Mouse (Mus musculus): ENCODE results near the gene Ctsh. TPM values are rescaled to one million over a fixed set of nuclear protein-coding genes. Genes with fewer than 3 reads are reported as not detected.

Ctsh gene
- polyA plus RNA-seq, 1 experiment = 300 TPM

DNA sequence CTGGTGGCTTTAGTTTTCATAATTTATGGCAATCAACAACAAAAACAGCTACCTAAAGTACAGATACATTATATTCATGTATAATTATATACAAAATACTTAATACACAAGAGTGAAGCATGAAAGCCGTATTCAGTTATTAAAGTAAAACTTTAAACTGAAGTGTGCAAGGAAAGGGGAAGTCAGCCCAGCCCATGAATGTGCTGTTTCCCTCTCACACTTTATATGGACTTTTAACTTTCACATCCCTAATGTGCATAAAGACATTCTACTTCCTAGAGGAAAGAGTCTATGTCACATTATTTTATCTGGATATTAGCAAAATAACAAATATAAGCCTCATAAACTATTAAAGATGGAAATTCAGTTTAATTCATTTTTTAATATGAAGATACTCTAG, 51.5 kb downstream of the Ctsh start:
- Histone ChIP-seq H3K4me1 (ENCODE audit: control insufficient read depth, insufficient read depth, low read length) (peaks cover 38% of the 10 kb centered on the region), H3K4me3 (ENCODE audit: insufficient read depth, low read length) (no peak overlapping the region), H3K27ac (ENCODE audit: insufficient read depth, low read depth, low read length) (no peak overlapping the region)
- no peak for TF ChIP-seq CTCF (IDR thresholded peaks at IDR 0.05; ENCODE audit: low read depth, low read length)
- TF ChIP-seq POLR2A (IDR thresholded peaks at IDR 0.05; ENCODE audit: borderline replicate concordance, low read depth, low read length) = no peak

DNA sequence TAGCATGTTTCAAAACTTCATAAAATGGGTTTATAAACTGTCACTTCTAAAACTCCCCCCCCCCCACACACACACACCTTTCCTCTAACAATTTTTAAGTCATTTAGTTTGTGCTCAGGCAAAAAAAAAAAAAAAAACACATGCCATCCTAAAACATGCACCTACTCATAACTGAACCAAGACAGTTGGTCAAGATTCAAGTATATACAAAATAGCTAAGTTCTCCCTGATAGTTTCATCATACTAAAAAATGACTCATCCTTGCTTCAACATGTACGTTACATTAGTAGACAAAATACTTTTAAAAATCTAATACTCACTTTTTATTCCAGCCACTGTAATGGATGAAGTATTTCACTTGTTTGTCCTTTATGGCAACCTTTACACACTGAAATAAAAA, 53.0 kb downstream of the Ctsh start:
- no peak for TF ChIP-seq CTCF (IDR thresholded peaks at IDR 0.05; ENCODE audit: low read depth, low read length)
- no peak for TF ChIP-seq POLR2A (IDR thresholded peaks at IDR 0.05; ENCODE audit: borderline replicate concordance, low read depth, low read length)
- Histone ChIP-seq H3K4me3 (ENCODE audit: insufficient read depth, low read length) (no peak overlapping the region), H3K4me1 (ENCODE audit: control insufficient read depth, insufficient read depth, low read length) (peaks cover 48% of the 10 kb centered on the region), H3K27ac (ENCODE audit: insufficient read depth, low read depth, low read length) (no peak overlapping the region)

DNA sequence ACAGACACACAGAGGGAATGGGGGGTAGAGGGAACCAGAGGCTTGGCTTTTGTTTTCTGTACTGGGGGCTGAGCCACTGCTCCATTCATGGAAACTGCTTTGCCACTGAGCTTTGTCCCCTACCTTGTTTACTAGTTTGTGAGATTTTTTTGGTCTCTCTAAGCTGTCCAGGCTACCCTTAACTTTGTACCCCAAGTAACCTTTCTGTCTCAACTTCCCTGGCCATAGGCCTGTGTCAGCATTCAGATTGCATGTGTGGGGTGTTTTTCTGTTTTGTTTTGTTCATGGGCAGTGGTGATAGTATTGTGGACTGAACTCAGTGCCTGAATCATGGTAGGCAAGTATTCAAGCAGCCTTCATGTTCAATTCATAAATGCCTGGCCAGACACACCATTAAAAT, 54.3 kb downstream of the Ctsh start:
- 0 out of 2 replicates have a peak overlapping the region, but pooled peaks have one; percentile 9 for H3K27ac ChIP-seq (ENCODE audit: insufficient read depth, low read depth, low read length)
- H3K4me1 ChIP-seq (ENCODE audit: control insufficient read depth, insufficient read depth, low read length) = peaks cover 48% of the 10 kb centered on the region
- no peak for TF ChIP-seq POLR2A (IDR thresholded peaks at IDR 0.05; ENCODE audit: borderline replicate concordance, low read depth, low read length)
- no peak for TF ChIP-seq CTCF (IDR thresholded peaks at IDR 0.05; ENCODE audit: low read depth, low read length)
- H3K4me3 ChIP-seq (ENCODE audit: insufficient read depth, low read length) = no peak overlapping the region

DNA sequence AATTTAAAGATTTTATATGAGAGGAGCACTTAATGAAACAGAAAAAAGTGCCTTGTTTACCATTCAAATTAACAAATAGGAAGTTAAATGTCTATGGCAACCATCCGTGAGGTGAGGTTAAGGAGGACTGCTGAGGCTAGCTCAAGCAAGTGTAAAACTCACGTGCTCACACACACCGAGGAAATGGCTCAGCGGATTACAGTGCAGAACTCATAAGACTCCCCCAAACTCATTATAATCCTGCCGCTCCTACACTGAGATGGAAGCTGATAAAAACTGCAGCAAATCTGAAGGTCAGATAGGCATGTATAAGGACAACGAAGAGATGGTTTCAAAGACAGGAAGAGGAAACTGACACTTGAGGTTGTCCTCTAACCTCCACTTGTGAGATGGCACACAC, 55.4 kb downstream of the Ctsh start:
- peaks cover 45% of the 10 kb centered on the region for H3K4me1 ChIP-seq (ENCODE audit: control insufficient read depth, insufficient read depth, low read length)
- H3K27ac ChIP-seq (ENCODE audit: insufficient read depth, low read depth, low read length) = no peak overlapping the region
- no peak for TF ChIP-seq CTCF (IDR thresholded peaks at IDR 0.05; ENCODE audit: low read depth, low read length)
- TF ChIP-seq POLR2A (IDR thresholded peaks at IDR 0.05; ENCODE audit: borderline replicate concordance, low read depth, low read length) = no peak
- H3K4me3 ChIP-seq (ENCODE audit: insufficient read depth, low read length) = no peak overlapping the region

DNA sequence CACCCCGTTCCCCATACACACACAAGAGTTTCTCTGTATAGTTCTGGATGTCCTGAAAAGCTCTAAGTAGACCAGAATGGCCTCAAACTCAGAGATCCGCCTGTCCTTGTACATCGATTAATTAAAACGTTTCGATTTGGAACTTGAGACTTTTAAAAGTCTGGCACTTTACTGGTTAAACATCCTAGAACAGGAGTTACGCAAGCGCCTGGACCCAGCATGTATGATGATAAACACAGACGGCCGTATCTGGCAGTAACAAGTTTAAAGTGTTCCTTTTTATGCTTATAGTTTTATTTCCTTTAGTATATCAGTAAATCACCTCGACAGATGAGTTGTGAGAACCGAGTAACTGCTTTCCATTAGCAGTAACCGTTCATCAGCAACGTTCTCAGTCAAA, 59.2 kb downstream of the Ctsh start:
- Histone ChIP-seq H3K27ac (ENCODE audit: insufficient read depth, low read depth, low read length) (peak overlapping the region; percentile 97), H3K4me3 (ENCODE audit: insufficient read depth, low read length) (peak overlapping the region; percentile 87), H3K4me1 (ENCODE audit: control insufficient read depth, insufficient read depth, low read length) (peaks cover 28% of the 10 kb centered on the region)
- TF ChIP-seq CTCF (IDR thresholded peaks at IDR 0.05; ENCODE audit: low read depth, low read length) = no peak
- no peak for TF ChIP-seq POLR2A (IDR thresholded peaks at IDR 0.05; ENCODE audit: borderline replicate concordance, low read depth, low read length)

DNA sequence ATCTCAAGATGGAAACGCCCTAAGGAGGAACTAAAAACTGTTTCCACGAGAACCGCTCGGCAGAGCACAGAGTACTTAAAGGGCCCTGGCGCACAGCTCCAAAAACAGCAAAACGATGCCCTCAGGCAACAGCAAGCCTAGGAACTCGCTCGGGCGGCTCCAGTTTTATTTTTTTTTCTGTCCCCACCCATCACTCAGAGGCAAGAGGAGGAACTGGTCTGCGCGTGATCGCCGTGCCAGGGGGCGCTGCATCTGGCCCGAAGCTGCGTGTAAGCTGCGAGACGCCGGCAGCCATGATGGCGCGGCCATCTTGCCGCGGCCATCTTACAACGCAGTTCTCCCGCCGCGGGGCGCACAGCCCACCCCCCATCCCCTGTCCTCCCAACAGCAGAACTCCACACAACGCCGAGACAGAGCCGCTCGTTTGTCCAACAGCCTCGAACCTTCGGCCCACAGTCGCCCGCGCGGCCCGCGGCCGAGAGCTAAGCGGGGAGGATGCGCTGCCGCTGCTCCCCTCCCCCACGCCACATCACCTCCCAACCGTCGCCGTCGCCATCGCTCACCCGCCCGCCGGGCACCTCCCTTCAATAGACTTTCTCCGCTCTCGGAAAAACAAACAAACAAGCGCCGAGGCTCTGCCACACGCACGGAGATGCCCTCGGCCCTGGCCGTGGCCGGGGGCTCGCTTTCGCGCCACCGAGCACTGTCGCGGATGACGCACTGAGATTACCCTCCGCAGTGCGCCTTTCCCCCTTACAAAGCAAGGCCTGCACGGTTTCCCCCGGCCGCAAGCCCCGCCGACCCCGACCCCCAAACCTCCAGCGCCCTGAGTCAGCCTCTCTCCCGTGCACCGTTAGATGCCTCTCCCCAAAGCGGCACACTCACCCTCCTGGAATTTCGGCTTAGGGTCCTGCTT, 60.0 kb downstream of the Ctsh start:
- H3K4me3 ChIP-seq (ENCODE audit: insufficient read depth, low read length) = peak overlapping the region; percentile 87
- H3K27ac ChIP-seq (ENCODE audit: insufficient read depth, low read depth, low read length) = peak overlapping the region; percentile 97
- TF ChIP-seq POLR2A (IDR thresholded peaks at IDR 0.05; ENCODE audit: borderline replicate concordance, low read depth, low read length) (no peak), CTCF (IDR thresholded peaks at IDR 0.05; ENCODE audit: low read depth, low read length) (peak; percentile 24; the same call in 1 of the 2 replicates)
- peaks cover 24% of the 10 kb centered on the region for H3K4me1 ChIP-seq (ENCODE audit: control insufficient read depth, insufficient read depth, low read length)

DNA sequence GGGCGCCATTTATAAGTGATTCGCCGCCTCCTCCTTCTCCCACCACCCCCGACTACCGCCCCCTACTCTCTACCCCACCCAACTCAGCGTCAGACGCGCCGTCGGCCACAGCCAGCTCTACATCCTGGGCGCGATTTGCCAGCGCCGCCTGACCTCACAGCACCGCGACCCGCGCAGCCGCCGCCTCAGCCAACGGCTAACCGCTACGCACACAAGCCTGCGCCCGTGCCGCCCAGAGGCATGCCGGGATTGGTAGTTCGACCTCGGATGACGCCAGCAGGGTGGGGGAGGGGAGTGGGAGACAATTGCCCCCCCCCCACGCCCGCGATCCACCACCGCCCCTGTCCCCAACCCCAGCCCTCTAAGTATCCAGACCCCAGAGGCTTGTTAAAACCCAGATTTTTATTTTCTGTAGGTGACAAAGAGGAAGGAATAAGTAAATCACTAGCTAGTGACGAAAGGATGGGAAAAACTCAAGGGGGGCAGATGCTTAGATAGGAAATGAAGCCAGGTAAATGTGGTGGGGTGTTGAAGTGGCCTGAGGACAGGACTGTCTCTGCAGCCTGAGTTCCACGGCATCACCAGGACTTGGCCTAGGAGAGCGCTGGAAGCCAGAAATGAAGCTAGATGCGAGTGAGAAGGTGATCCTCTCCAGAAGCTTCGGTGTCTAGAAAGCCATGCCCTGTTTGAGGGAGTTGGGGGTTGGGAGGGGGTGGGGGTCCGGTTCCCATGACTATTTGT, 60.8 kb downstream of the Ctsh start, which contains the start of gene Morf4l1:
TSS of gene Morf4l1 (minus strand) at position 208 of the 741 bp plus-strand sequence.
- no peak for TF ChIP-seq POLR2A (IDR thresholded peaks at IDR 0.05; ENCODE audit: borderline replicate concordance, low read depth, low read length)
- TF ChIP-seq CTCF (IDR thresholded peaks at IDR 0.05; ENCODE audit: low read depth, low read length) = no peak
- Histone ChIP-seq H3K4me3 (ENCODE audit: insufficient read depth, low read length) (peak within 1 kb of the TSS; percentile 87), H3K27ac (ENCODE audit: insufficient read depth, low read depth, low read length) (peak within 1 kb of the TSS; percentile 97), H3K4me1 (ENCODE audit: control insufficient read depth, insufficient read depth, low read length) (peaks cover 17% of the 10 kb centered on the region)

DNA sequence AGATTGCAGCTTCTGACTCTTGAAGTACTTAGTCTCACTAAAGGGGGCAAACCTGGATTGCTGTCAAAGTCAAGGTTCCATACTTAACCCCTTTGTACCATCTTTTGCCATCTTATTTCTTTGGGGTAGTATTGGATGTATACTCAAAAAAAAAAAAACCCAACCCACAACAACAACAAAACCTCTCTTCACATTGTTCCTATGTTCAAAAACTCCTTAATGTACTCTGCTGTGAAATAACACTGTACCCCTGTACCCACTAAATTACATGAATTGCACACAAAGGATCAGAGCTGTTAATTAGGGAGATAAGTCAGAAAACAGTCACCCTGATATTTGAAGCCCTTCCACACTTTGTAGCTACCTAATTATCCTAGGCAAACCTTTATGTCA, 61.4 kb downstream of the Ctsh start:
- H3K4me3 ChIP-seq (ENCODE audit: insufficient read depth, low read length) = peak overlapping the region; percentile 45; the same call in 1 of the 2 replicates
- TF ChIP-seq CTCF (IDR thresholded peaks at IDR 0.05; ENCODE audit: low read depth, low read length) (no peak), POLR2A (IDR thresholded peaks at IDR 0.05; ENCODE audit: borderline replicate concordance, low read depth, low read length) (no peak)

DNA sequence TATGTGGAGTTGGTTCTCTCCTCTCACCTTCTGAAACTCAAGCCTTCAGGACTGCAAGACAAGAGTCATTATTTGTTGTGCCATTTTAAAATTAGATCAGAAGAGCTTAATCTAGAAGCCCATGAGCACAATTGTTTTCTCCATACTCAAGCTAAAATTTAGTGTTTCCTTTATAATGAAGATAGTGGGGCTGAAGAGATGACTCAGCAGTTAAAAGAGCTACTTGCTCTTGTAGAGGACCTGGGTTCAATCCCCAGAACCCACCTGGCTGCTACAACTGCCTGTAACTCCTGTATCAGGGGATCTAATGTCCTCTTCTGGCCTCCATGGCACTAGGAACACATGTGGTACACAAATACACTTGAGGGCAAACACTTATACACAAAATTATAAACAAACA, 63.3 kb downstream of the Ctsh start:
- H3K4me1 ChIP-seq (ENCODE audit: control insufficient read depth, insufficient read depth, low read length) = peaks cover 2% of the 10 kb centered on the region; the same call in 1 of the 2 replicates
- TF ChIP-seq POLR2A (IDR thresholded peaks at IDR 0.05; ENCODE audit: borderline replicate concordance, low read depth, low read length) (no peak), CTCF (IDR thresholded peaks at IDR 0.05; ENCODE audit: low read depth, low read length) (no peak)
- no peak overlapping the region for H3K4me3 ChIP-seq (ENCODE audit: insufficient read depth, low read length)
- no peak overlapping the region for H3K27ac ChIP-seq (ENCODE audit: insufficient read depth, low read depth, low read length)

More for the DNA sequence above, 61.4 kb downstream of the Ctsh start:
- Histone ChIP-seq H3K27ac (ENCODE audit: insufficient read depth, low read depth, low read length) (no peak overlapping the region), H3K4me1 (ENCODE audit: control insufficient read depth, insufficient read depth, low read length) (peaks cover 13% of the 10 kb centered on the region)

Measured in bone marrow macrophage, adult 2 months (primary cell).